Mouse (Mus musculus) limb, embryonic 11.5 days (tissue): ENCODE measurements at regions not wholly inside any gene's neighbourhood (a gene's known extent, or its start where the extent isn't known, plus 50 kb on each side); places are given as distances from the start of the nearest gene placed in this dataset.

Experiments used
- ATAC-seq: fragments of 200-750 bp; cut with Nextera tagmentation; 2 replicates; pipeline ENCODE4 v1.8.0; 2017; ENCODE audit warnings: low read depth; ENCODE audit not compliant: insufficient number of reproducible peaks, low FRiP score, low TSS enrichment
- DNase-seq: peaks from one replicate; pipeline ENCODE4 v3.0.0-alpha.2; 2015; ENCODE audit warnings: low spot score
- H3K27ac ChIP-seq: fragments of 300-500 bp; sonication (generic); replicated peaks from 2 replicates; pipeline ENCODE4 v1.5.1; 2014; ENCODE audit warnings: low read depth, mild to moderate bottlenecking, low read length
- H3K27me3 ChIP-seq: fragments of 300-500 bp; sonication (generic); 2 replicates; pipeline ENCODE4 v1.6.1; 2014; ENCODE audit warnings: mild to moderate bottlenecking, low read length, mixed read lengths; ENCODE audit not compliant: control insufficient read depth, insufficient read depth
- H3K36me3 ChIP-seq: fragments of 300-500 bp; sonication (generic); 2 replicates; pipeline ENCODE4 v1.6.1; 2014; ENCODE audit warnings: mild to moderate bottlenecking, low read length, moderate library complexity, mixed read lengths; ENCODE audit not compliant: control insufficient read depth, insufficient read depth
- H3K4me1 ChIP-seq: fragments of 300-500 bp; sonication (generic); 2 replicates; pipeline ENCODE4 v1.6.1; 2014; ENCODE audit warnings: low read length, mixed read lengths; ENCODE audit not compliant: control insufficient read depth, insufficient read depth
- H3K4me2 ChIP-seq: fragments of 300-500 bp; sonication (generic); 2 replicates; pipeline ENCODE4 v1.6.1; 2014; ENCODE audit warnings: low read depth, mild to moderate bottlenecking, moderate library complexity; ENCODE audit not compliant: severe bottlenecking
- H3K4me3 ChIP-seq: fragments of 300-500 bp; sonication (generic); 2 replicates; pipeline ENCODE4 v1.5.1; 2014; ENCODE audit warnings: low read depth, low read length
- H3K9ac ChIP-seq: fragments of 300-500 bp; sonication (generic); 2 replicates; pipeline ENCODE4 v1.6.1; 2014; ENCODE audit warnings: mild to moderate bottlenecking, low read length
- H3K9me3 ChIP-seq: fragments of 300-500 bp; sonication (generic); 2 replicates; pipeline ENCODE4 v1.6.1; 2016; ENCODE audit warnings: low read length; ENCODE audit not compliant: control insufficient read depth
- WGBS: fragments of 180-500 bp; shearing (Covaris S2); extraction: QIAGEN DNeasy Blood & Tissue Kit; methylation state at CpG from one replicate; pipeline ENCODE4 v1.1.7; 2014; 5-methylcytosine and 5-hydroxymethylcytosine counted together

DNA sequence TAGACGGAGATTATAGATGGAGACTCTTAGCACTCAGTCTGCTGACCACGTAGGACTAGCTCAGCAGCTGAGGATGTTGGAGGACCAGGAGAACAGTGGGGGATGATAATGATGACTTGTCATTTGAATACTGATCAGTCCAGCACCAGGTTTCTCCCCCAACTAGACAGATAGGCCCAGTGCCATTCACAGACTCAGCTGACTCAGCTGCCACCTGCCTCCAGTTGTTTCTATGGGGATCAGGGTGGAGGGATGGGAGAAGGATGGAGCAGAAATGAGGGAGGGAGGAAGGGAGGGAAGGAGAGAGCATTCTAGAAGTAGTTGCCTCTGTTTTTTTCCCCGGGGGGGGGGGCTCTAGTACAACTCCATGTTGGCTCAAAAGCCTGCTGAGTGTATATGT is 145.1 kb downstream of the 4930564D02Rik start:
- no peak overlapping the region for H3K4me2 ChIP-seq
- H3K4me1 ChIP-seq = no peaks in the 10 kb centered on the region
- no peaks in the 10 kb centered on the region for H3K27me3 ChIP-seq
- no peaks in the 10 kb centered on the region for H3K36me3 ChIP-seq
- WGBS = 80% methylated on average over 3 of the region's 3 CpGs
- no peaks in the 10 kb centered on the region for H3K9me3 ChIP-seq
- H3K9ac ChIP-seq = no peak overlapping the region
- ATAC-seq (no peak), DNase-seq (no peak)
- no peak overlapping the region for H3K27ac ChIP-seq
- H3K4me3 ChIP-seq = no peak overlapping the region

DNA sequence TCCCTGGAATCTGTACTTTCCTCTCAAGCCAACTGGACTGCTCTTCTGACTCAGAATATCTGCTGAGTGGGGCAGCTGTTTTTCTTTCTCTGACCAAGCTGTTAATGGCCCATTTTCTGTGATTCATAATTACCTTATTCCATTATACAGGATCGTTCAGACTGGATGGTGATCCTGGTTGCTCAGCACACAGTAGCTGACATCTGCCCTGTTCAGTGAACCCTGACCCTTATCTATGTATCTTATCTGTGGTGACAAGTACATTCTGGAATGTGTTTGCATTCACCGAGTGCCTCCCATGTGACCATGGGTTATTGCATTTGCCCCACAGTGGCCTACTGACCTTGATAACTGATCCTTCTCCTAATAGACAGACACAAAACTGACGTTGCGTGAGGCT is 148.2 kb downstream of the 4930564D02Rik start:
- ATAC-seq (no peak), DNase-seq (no peak)
- no peaks in the 10 kb centered on the region for H3K36me3 ChIP-seq
- no peaks in the 10 kb centered on the region for H3K4me1 ChIP-seq
- no peak overlapping the region for H3K9ac ChIP-seq
- no peak overlapping the region for H3K27ac ChIP-seq
- WGBS = 49% methylated on average over 4 of the region's 4 CpGs
- H3K4me3 ChIP-seq = no peak overlapping the region
- no peaks in the 10 kb centered on the region for H3K9me3 ChIP-seq
- H3K4me2 ChIP-seq = no peak overlapping the region
- H3K27me3 ChIP-seq = no peaks in the 10 kb centered on the region

DNA sequence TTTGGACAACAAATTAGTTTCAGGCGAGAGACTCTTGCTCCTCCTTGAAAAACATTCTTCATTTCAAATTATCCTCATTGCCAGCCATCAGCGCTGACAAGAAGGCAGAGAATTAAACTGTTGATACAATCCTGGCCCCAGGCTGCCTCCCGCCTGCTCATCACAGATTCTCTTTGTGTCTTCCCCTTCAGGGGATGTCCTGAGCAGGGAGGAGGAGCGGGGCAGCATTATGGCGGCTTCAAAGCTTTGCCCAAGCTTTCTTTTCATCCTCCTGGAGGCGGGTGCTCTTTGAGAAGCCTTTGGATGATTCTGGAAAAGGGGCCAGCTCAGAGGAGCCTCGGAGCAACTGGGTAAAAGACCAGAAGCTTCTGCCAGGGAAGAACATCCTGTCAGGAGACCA is 149.1 kb downstream of the 4930564D02Rik start:
- no peak for DNase-seq
- H3K27me3 ChIP-seq = no peaks in the 10 kb centered on the region
- no peak overlapping the region for H3K27ac ChIP-seq
- H3K9me3 ChIP-seq = no peaks in the 10 kb centered on the region
- no peaks in the 10 kb centered on the region for H3K36me3 ChIP-seq
- no peak overlapping the region for H3K9ac ChIP-seq
- no peak overlapping the region for H3K4me2 ChIP-seq
- ATAC-seq = no peak
- 62% methylated on average over 7 of the region's 7 CpGs for WGBS
- H3K4me3 ChIP-seq = no peak overlapping the region
- no peaks in the 10 kb centered on the region for H3K4me1 ChIP-seq

DNA sequence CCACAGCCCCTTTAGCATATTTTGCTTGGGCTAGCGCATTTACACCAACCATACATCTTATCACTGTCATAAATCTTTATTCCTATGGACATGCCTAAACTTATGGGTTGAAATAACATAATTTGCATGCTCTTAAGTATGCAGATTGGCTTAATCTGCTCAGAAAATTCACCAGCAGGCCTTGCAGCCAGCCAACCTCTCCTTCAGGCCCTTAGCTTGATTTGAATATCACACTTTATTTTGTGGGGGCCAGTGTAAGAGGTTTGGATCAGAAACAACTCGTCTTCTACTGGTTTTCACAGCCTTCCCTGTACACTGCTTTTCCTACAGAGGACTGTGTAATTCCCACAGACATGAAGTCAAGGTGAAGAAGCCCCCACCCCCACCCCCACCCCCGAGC is 153.0 kb downstream of the 4930564D02Rik start:
- H3K4me1 ChIP-seq = peaks cover 5% of the 10 kb centered on the region
- no peaks in the 10 kb centered on the region for H3K9me3 ChIP-seq
- DNase-seq (no peak), ATAC-seq (no peak)
- H3K36me3 ChIP-seq = no peaks in the 10 kb centered on the region
- no peak overlapping the region for H3K9ac ChIP-seq
- 71% methylated on average over 3 of the region's 3 CpGs for WGBS
- H3K4me2 ChIP-seq = no peak overlapping the region
- no peak overlapping the region for H3K27ac ChIP-seq
- H3K27me3 ChIP-seq = no peaks in the 10 kb centered on the region
- no peak overlapping the region for H3K4me3 ChIP-seq

DNA sequence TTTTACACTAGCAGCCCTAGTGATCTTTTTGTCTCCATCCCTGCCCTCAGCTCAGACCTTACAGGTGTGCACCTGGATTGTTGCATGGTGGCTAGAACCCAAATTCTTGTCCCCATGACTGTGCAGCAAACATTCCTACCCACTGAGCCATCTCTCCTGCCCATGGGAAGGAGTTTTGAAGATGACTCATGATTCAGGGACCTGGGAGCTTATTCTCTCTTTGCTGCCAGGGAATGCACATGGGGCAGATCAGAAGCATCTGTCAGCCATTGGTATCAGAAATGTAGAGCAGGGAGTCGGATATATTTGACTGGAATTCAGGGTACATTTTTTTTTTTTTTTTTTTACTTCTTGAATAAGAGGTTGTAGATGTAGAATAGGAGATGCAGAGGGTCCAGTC is 154.0 kb downstream of the 4930564D02Rik start:
- WGBS = 85% methylated on average over 1 of the region's 1 CpGs
- peaks cover 5% of the 10 kb centered on the region for H3K4me1 ChIP-seq
- H3K4me3 ChIP-seq = no peak overlapping the region
- no peaks in the 10 kb centered on the region for H3K27me3 ChIP-seq
- no peak overlapping the region for H3K9ac ChIP-seq
- no peak for DNase-seq
- no peaks in the 10 kb centered on the region for H3K36me3 ChIP-seq
- H3K4me2 ChIP-seq = no peak overlapping the region
- H3K9me3 ChIP-seq = no peaks in the 10 kb centered on the region
- no peak overlapping the region for H3K27ac ChIP-seq
- ATAC-seq = no peak

DNA sequence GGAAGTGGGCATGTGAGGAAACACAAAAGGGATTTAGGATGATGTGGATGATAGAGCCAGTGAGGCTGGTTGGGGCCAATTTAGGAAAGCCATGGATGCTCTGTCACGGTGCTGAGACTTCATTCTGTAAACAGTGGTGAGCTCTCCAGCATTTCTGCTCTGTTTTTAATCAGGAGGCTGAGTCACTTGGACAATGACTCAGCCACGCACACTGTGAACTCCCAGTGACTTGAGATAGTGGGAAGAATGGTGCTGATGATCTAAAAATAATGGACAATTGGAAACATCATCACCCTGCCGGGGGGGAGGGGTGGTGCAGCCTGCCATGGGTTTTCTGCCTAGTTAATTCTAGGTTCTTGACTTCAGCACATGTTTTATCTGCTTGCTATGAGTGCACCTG is 156.3 kb downstream of the 4930564D02Rik start:
- Histone ChIP-seq H3K4me1 (peaks cover 5% of the 10 kb centered on the region), H3K27me3 (no peaks in the 10 kb centered on the region), H3K9me3 (no peaks in the 10 kb centered on the region), H3K4me3 (no peak overlapping the region), H3K4me2 (no peak overlapping the region), H3K27ac (no peak overlapping the region), H3K9ac (no peak overlapping the region), H3K36me3 (no peaks in the 10 kb centered on the region)
- WGBS = 51% methylated on average over 3 of the region's 3 CpGs
- DNase-seq (no peak), ATAC-seq (no peak)

DNA sequence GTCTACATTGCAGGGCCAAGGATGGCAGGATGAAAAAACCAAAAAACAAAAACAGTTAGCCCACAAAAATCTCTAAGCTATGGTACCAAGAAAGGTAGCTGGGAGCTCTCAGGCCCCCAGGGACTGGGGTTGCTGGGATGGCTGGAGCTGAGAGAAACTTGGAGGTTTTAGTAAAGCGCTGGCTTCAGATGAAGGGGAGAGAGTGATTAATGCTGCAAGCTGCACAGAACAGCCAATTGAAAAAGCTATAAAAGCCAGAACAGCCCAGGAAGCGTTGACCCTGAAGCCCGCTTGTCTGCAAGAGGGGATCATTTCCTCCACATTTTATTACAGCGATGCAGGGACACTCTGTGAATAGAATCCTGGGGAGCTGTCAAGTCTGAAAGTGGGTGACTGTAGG is 157.0 kb downstream of the 4930564D02Rik start:
- H3K4me1 ChIP-seq = peaks cover 5% of the 10 kb centered on the region
- no peaks in the 10 kb centered on the region for H3K9me3 ChIP-seq
- no peak for DNase-seq
- no peaks in the 10 kb centered on the region for H3K27me3 ChIP-seq
- no peak overlapping the region for H3K9ac ChIP-seq
- WGBS = 10% methylated on average over 4 of the region's 4 CpGs
- H3K27ac ChIP-seq = no peak overlapping the region
- no peak for ATAC-seq
- no peaks in the 10 kb centered on the region for H3K36me3 ChIP-seq
- no peak overlapping the region for H3K4me2 ChIP-seq
- no peak overlapping the region for H3K4me3 ChIP-seq

DNA sequence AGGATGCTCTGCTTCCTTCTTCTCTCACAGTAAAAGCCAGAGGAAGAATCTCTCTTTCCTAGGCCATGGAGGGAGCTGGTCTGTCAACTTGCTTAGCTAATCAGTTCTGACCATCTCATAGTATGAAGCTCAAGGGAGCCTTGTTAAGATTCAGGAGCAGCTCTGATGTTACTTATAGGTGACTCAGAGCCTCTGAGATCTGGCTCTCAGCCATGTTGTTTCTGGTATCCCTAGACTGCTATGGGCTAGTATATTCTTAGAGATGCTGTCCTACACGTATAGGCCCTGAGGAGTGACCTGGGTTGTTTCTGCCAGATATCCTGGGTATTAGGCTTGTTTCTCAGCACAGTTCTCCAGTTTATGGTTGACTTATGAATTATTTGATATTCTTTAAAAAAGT is 160.9 kb downstream of the 4930564D02Rik start:
- Histone ChIP-seq H3K4me1 (peaks cover 5% of the 10 kb centered on the region), H3K36me3 (no peaks in the 10 kb centered on the region), H3K4me2 (no peak overlapping the region), H3K9me3 (no peaks in the 10 kb centered on the region), H3K27me3 (no peaks in the 10 kb centered on the region), H3K9ac (no peak overlapping the region), H3K4me3 (no peak overlapping the region), H3K27ac (no peak overlapping the region)
- WGBS = 73% methylated on average over 1 of the region's 1 CpGs
- DNase-seq (no peak), ATAC-seq (no peak)

DNA sequence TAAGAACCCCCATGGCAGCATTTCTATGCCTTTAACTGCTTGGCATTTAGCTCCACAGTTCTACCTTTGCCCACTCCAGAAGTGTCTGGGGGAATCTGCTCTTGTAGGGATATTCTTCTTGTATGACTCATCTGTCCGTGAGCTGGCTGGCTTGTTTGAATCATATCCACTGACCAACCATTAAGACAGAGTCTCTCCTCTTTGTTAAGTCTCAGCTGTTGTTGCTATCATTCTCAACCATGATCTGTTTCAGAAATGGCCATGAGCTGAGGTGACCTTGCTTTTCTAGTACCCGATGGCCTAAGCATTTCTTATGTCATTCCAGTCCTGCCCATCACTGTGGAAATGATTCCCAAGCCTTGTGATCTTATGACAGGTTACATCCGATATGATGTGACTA is 161.8 kb downstream of the 4930564D02Rik start:
- H3K9me3 ChIP-seq = no peaks in the 10 kb centered on the region
- no peak overlapping the region for H3K9ac ChIP-seq
- no peak for ATAC-seq
- H3K4me1 ChIP-seq = peaks cover 5% of the 10 kb centered on the region
- no peak overlapping the region for H3K4me3 ChIP-seq
- WGBS = 87% methylated on average over 3 of the region's 3 CpGs
- no peak overlapping the region for H3K4me2 ChIP-seq
- no peaks in the 10 kb centered on the region for H3K27me3 ChIP-seq
- no peak overlapping the region for H3K27ac ChIP-seq
- no peak for DNase-seq
- no peaks in the 10 kb centered on the region for H3K36me3 ChIP-seq
